8 mouse cellular contexts compared by ENCODE assay signal in the genomic region with DNA sequence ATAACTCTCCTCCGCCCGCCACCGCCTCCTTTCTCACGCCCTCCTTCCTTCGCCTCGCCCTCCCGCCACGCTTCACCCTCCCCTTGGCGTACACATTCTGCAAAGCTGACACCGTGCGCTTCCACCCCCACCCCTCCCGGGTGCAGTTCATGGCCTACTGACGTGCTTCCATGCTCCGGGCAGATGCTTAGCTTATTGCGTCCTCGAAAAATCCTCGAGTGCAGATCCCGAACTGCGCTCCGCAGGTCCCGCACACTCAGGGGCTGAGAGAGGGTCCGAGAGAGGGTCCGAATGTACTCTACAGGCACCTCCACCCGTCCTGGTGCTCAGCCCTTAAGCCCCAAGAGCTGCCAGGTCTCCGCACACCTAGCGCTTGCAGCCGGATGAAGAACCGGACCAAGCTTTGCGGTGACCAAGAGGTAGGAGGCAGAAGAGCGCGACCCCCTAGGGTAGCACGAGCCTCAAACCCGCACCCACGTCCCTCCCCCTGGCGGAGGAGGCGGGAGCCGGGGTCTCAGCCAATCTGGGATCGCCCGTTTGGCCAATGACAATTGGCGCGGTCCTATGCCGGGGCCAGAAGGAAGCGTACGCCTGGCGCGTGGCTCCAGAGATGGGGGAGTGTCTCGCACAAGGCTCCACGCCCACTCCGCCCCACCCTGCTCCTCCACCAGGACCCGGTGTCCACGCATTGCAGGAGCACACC. TPM values are rescaled to one million over a fixed set of nuclear protein-coding genes. Genes with fewer than 3 reads are reported as not detected.
DNase-seq lines count a peak whose midpoint lies in the region; ATAC-seq lines count a peak whose summit lies in the region.

A gene (minus strand): TSS at position 456 of the 703 bp plus-strand sequence.

- H3K36me3 ChIP-seq in heart, embryonic 15.5 days: no peaks in the 10 kb centered on the region
- no peaks in the 10 kb centered on the region for H3K36me3 ChIP-seq in limb, embryonic 12.5 days
- no peaks in the 10 kb centered on the region for H3K36me3 ChIP-seq in midbrain, embryonic 12.5 days

- H3K27me3 ChIP-seq in heart, embryonic 15.5 days: peaks cover 87% of the 10 kb centered on the region
- H3K27me3 ChIP-seq in limb, embryonic 12.5 days: peaks cover 85% of the 10 kb centered on the region
- peaks cover 85% of the 10 kb centered on the region for H3K27me3 ChIP-seq in midbrain, embryonic 12.5 days

- ATAC-seq in heart, embryonic 15.5 days (replicated peaks; ENCODE audit: insufficient number of reproducible peaks, insufficient read depth, low FRiP score, low read depth): no peak; the same call in 1 of the 2 replicates
- peak; percentile 43; the same call in 1 of the 2 replicates for ATAC-seq in limb, embryonic 12.5 days (ENCODE audit: insufficient number of reproducible peaks, insufficient read depth, low FRiP score, low TSS enrichment, low read depth)
- ATAC-seq in midbrain, embryonic 12.5 days (ENCODE audit: low FRiP score, low read depth): peak; percentile 64

- under 1% methylated on average over 50 of the region's 51 CpGs for WGBS in heart, embryonic 15.5 days
- under 1% methylated on average over 50 of the region's 51 CpGs for WGBS in limb, embryonic 12.5 days
- 2% methylated on average over 51 of the region's 51 CpGs for WGBS in midbrain, embryonic 12.5 days

- no peaks in the 10 kb centered on the region for H3K9me3 ChIP-seq in heart, embryonic 15.5 days (replicated peaks)
- no peaks in the 10 kb centered on the region for H3K9me3 ChIP-seq in limb, embryonic 12.5 days
- no peaks in the 10 kb centered on the region for H3K9me3 ChIP-seq in midbrain, embryonic 12.5 days

- peaks cover 24% of the 10 kb centered on the region for H3K4me1 ChIP-seq in heart, embryonic 15.5 days (replicated peaks)
- H3K4me1 ChIP-seq in limb, embryonic 12.5 days (replicated peaks): peaks cover 26% of the 10 kb centered on the region
- peaks cover 27% of the 10 kb centered on the region for H3K4me1 ChIP-seq in midbrain, embryonic 12.5 days

- DNase-seq in left cerebral cortex, postnatal 4 days: peak; percentile 53
- DNase-seq in left cerebral cortex, adult 11 months (ENCODE audit: low spot score): no peak
- DNase-seq in c-Kit-positive CD71-negative TER-119-negative erythroid progenitor cells, embryonic 14.5 days (ENCODE audit: low read depth): peak; percentile 9
- no peak for DNase-seq in T-cell, adult 2 months (ENCODE audit: low spot score)
- DNase-seq in spleen, adult 12 weeks (ENCODE audit: low spot score): no peak

- peak within 1 kb of the TSS; percentile 47 for H3K4me3 ChIP-seq in heart, embryonic 15.5 days
- H3K4me3 ChIP-seq in limb, embryonic 12.5 days (replicated peaks): peak within 1 kb of the TSS; percentile 50
- H3K4me3 ChIP-seq in midbrain, embryonic 12.5 days: peak within 1 kb of the TSS; percentile 42

- intact Hi-C loops in left cerebral cortex, postnatal 4 days (cut with DNase I): no loop called here

- no peak within 1 kb of the TSS for H3K27ac ChIP-seq in heart, embryonic 15.5 days
- H3K27ac ChIP-seq in limb, embryonic 12.5 days: no peak within 1 kb of the TSS
- H3K27ac ChIP-seq in midbrain, embryonic 12.5 days (replicated peaks): no peak within 1 kb of the TSS

- peak within 1 kb of the TSS; percentile 89 for H3K4me2 ChIP-seq in heart, embryonic 15.5 days
- peak within 1 kb of the TSS; percentile 96 for H3K4me2 ChIP-seq in limb, embryonic 12.5 days
- peak within 1 kb of the TSS; percentile 78 for H3K4me2 ChIP-seq in midbrain, embryonic 12.5 days (replicated peaks)

- H3K9ac ChIP-seq in heart, embryonic 15.5 days: peak within 1 kb of the TSS; percentile 34
- H3K9ac ChIP-seq in limb, embryonic 12.5 days (replicated peaks): peak within 1 kb of the TSS; percentile 55
- H3K9ac ChIP-seq in midbrain, embryonic 12.5 days (replicated peaks): peak within 1 kb of the TSS; percentile 37; the same call in 1 of the 2 replicates

RNA-seq across cellular contexts. Expression of the gene that starts here (rescaled TPM):
- under 1 TPM; 0.50 to 0.62 TPM for total RNA-seq in left cerebral cortex, postnatal 4 days (2021)
- 0.10 and 0.95 TPM in 2 replicates for polyA plus RNA-seq in heart, embryonic 15.5 days (2015; fragmentation: Nextera tagmentation; extraction: Ambion mirVana)
- 0.42 and 1.1 TPM in 2 replicates for polyA plus RNA-seq in limb, embryonic 12.5 days (2016; fragmentation: Nextera tagmentation; extraction: Ambion mirVana)
- polyA plus RNA-seq in midbrain, embryonic 12.5 days (2016; fragmentation: Nextera tagmentation; extraction: Ambion mirVana): 0.40 TPM in 1 of 2 replicates, not detected in the other

Comparison
In these comparisons a context has a peak if more than half of its experiments do, and no peak if none do; other contexts are left out.
1. Peak in DNase-seq in left cerebral cortex, postnatal 4 days; RNA of the gene not detected or under 1 TPM.
2. Peak in ATAC-seq, H3K4me3 ChIP-seq, H3K9ac ChIP-seq and H3K4me2 ChIP-seq in midbrain, embryonic 12.5 days; RNA of the gene not detected or under 1 TPM.